In genomic region chr17:31982326-31983190, GRCm38 (mm10) we compare ENCODE assay signal across 9 mouse cellular contexts. TPM values are rescaled to one million over a fixed set of nuclear protein-coding genes. Genes with fewer than 3 reads are reported as not detected.
A peak's percentile ranks its signal among the peaks of the same experiment; 100 is the strongest.
DNase-seq lines count a peak whose midpoint lies in the region; ATAC-seq and TF ChIP-seq lines count a peak whose summit lies in the region.
"Had no signal": no experiment of that assay in that cellular context is flagged by ENCODE, and none has a peak within 500 bp of the region (broad histone marks: within the 10 kb centered on the region; RNA-seq: fewer than 3 reads in every experiment).

No protein-coding gene starts in this region.

- H3K27me3 ChIP-seq in thymus, adult 2 months (ENCODE audit: control insufficient read depth, insufficient read depth, low read length) = no peaks in the 10 kb centered on the region
- H3K27me3 ChIP-seq in forebrain, embryonic 12.5 days = no peaks in the 10 kb centered on the region

- intact Hi-C loops in heart, postnatal 10 days (cut with DNase I) = no loop called here

- no peaks in the 10 kb centered on the region for H3K9me3 ChIP-seq in forebrain, embryonic 12.5 days

- no peaks in the 10 kb centered on the region for H3K36me3 ChIP-seq in thymus, adult 2 months (ENCODE audit: control insufficient read depth, insufficient read depth, low read length)
- no peaks in the 10 kb centered on the region for H3K36me3 ChIP-seq in forebrain, embryonic 12.5 days (replicated peaks)

- DNase-seq in Muller cell, postnatal 12 days (ENCODE audit: inconsistent ontology term) = peak; percentile 95
- peak; percentile 56 for DNase-seq in ZHBTc4 (ENCODE audit: low read depth, low spot score)
- DNase-seq in heart, postnatal 10 days = peak; percentile 58 to 60
- DNase-seq in lung, postnatal 14 days = peak; percentile 77
- DNase-seq in layer of hippocampus, postnatal 14 days (ENCODE audit: low spot score in 2 of 2) = no peak
- DNase-seq in thymus, adult 2 months = no peak

- TF ChIP-seq POLR2A in thymus, adult 2 months (IDR thresholded peaks at IDR 0.05; ENCODE audit: control insufficient read depth, extremely low read depth, insufficient read depth, low read length, poor library complexity) = no peak

- H3K9ac ChIP-seq in forebrain, embryonic 12.5 days = no peak overlapping the region

- H3K4me3 ChIP-seq in thymus, adult 2 months (ENCODE audit: control insufficient read depth, insufficient read depth, low read length) = no peak overlapping the region
- no peak overlapping the region for H3K4me3 ChIP-seq in forebrain, embryonic 12.5 days (replicated peaks)
- H3K4me3 ChIP-seq: erythroblast, embryonic 14.5 days; left cerebral cortex, adult 2 months had no signal

- H3K27ac ChIP-seq in thymus, adult 2 months (ENCODE audit: control insufficient read depth, insufficient read depth, low read length) = no peak overlapping the region
- H3K27ac ChIP-seq in forebrain, embryonic 12.5 days = no peak overlapping the region
- H3K27ac ChIP-seq: left cerebral cortex, adult 2 months had no signal

- ATAC-seq in forebrain, embryonic 12.5 days (ENCODE audit: low FRiP score) = no peak

- no peaks in the 10 kb centered on the region for H3K4me1 ChIP-seq in thymus, adult 2 months (replicated peaks; ENCODE audit: control insufficient read depth, insufficient read depth, low read length)
- no peaks in the 10 kb centered on the region; the same call in 1 of the 2 replicates for H3K4me1 ChIP-seq in forebrain, embryonic 12.5 days

- no peak for TF ChIP-seq CTCF in thymus, adult 2 months (IDR thresholded peaks at IDR 0.05; ENCODE audit: borderline replicate concordance, control insufficient read depth, extremely low read depth, insufficient read depth, low read length, poor library complexity)

- H3K4me2 ChIP-seq in forebrain, embryonic 12.5 days = no peak overlapping the region

- WGBS in thymus, adult 2 months = 92% methylated on average over 11 of the region's 11 CpGs
- 85% methylated on average over 11 of the region's 11 CpGs for WGBS in forebrain, embryonic 12.5 days

RNA-seq across cellular contexts. Expression of gene Rrp1b, which starts 53.3 kb away (rescaled TPM):
- 10 to 100 TPM in 1 of 2 experiments, 1 to 10 TPM in 1; 9.4 to 13.1 TPM for total RNA-seq in heart, postnatal 10 days (2021)
- 10 to 100 TPM; 17.1 to 17.8 TPM for total RNA-seq in layer of hippocampus, postnatal 14 days (2021)
- polyA plus RNA-seq in thymus, adult 2 months (2012; rRNA removed) = 15.8 and 17.2 TPM in 2 replicates
- 63.0 and 64.5 TPM in 2 replicates for polyA plus RNA-seq in forebrain, embryonic 12.5 days (2016; fragmentation: Nextera tagmentation; extraction: Ambion mirVana)

RNA-seq across cellular contexts. Expression of gene Hsf2bp, which starts 53.6 kb away (rescaled TPM):
- under 1 TPM; 0.69 to 0.97 TPM for total RNA-seq in heart, postnatal 10 days (2021)
- total RNA-seq in layer of hippocampus, postnatal 14 days (2021) = 1 to 10 TPM; 1.2 to 1.6 TPM
- 0.32 and 0.54 TPM in 2 replicates for polyA plus RNA-seq in thymus, adult 2 months (2012; rRNA removed)
- 0.46 and 0.55 TPM in 2 replicates for polyA plus RNA-seq in forebrain, embryonic 12.5 days (2016; fragmentation: Nextera tagmentation; extraction: Ambion mirVana)
- polyA plus RNA-seq: erythroblast, embryonic 14.5 days had no signal

Comparison
In these comparisons a context has a peak if more than half of its experiments do, and no peak if none do; other contexts are left out.
1. DNase-seq: peak in Muller cell, postnatal 12 days (single experiment), ZHBTc4 (single experiment), heart, postnatal 10 days (2 of 2) and lung, postnatal 14 days (single experiment); none in layer of hippocampus, postnatal 14 days (0 of 2) and thymus, adult 2 months (single experiment).